Mouse (Mus musculus) T-helper 2 cell (primary cell): ENCODE data around the gene Zscan10.
"Not testable (repeated sequence)": the region's sequence is repeated elsewhere in the genome, so short reads cannot be mapped to it uniquely, and the experiment has no call there.

Experiments used
- in situ Hi-C: fragments of 300-600 bp; cut with MboI, MseI; formaldehyde crosslinking; loops from one replicate; pipeline ENCODE4 v1.15.1; 2025; ENCODE audit warnings: high pct_unique_total_duplicates

Zscan10 gene

DNA sequence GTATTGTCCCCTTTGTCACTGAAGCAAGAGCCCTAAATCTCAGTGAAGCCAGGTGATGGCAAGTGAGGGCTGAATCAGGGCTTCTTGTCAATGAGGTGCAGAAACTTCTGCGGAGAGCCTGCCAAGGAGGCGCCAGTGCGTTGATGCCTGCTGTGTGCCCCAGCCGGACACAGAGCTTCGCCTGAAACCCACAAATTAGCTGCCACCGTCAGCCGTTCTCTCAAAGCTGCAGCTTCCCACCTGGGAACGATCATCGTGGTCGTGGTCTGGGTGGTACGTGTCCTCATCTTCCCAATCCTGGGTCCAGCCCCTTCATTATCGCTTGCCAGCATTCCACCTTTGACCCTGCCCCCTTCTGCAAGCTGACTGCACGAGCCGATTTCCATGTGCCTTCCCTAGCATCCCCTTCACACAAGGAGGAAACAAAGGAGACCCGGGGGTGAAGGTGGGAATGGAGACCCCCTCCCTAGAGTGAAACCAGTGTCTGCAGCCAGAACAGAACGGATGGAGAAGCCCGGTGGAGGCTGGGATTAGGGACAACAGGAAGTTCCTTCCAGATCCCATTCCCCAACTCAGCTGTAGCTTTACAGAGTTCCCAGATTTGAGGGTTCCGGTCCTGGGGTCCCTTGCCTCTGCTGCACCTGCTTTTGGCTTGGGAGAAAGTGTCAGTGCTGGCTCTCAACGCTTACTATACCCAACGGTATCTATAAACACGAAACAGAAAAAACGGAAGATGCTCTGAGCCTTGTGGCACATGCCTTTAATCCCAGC lies 14.8 kb upstream of the Zscan10 start:
- in situ Hi-C loops, result no loop called here

GRCm38 (mm10) chr17:23587253-23587652 lies 13.4 kb upstream of the Zscan10 start:
- in situ Hi-C loops, result no loop called here

DNA sequence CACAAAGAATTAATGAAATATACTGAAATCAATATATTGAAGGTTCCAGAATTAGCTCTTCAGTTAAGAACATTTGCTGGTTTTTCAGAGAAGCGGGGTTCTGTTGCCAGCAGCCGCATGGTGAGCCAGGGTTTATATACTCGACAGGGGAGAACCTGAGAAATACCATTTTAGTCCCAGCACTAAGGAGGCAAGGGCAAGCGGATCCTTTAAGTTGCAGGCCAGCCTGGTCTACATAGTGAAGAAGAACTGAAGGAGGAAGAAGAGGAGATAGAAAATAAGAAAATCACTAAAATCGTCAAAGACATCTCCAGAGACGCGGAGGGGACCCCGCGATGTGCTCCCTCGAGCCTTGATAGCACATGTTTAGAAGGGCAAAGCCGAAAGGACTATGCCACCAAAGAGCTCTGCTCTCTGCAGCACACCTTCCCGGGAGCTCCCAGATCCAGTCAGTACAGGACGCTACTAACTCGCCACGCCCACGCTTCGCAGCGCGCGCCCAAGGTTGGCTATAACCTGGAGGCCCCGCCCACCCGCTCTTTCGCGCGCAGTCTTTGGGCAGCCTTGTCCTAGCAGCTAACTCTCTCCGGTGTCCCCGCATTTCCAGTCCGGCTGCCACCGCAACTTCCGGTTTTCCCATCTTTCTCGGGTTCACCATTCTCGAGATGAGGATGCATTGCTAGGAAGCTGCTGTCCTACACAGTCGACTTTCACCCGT lies 8.3 kb upstream of the Zscan10 start:
- in situ Hi-C loops, result no loop called here

- in situ Hi-C loops, result no loop called here
Observed at GRCm38 (mm10) chr17:23592926-23593300, 7.7 kb upstream of the Zscan10 start.

GRCm38 (mm10) chr17:23595139-23595538 lies 5.5 kb upstream of the Zscan10 start:
- in situ Hi-C loops, result not testable (repeated sequence)

- in situ Hi-C loops, result no loop called here
Observed at GRCm38 (mm10) chr17:23598582-23599552, 1.8 kb upstream of the Zscan10 start, which contains the start of gene Zfp13. Gene Zfp13, minus strand, starts transcription at chr17:23599487.

GRCm38 (mm10) chr17:23599605-23600063 lies 1.0 kb upstream of the Zscan10 start:
- in situ Hi-C loops, result loop anchor here (5.0 kb wide), 1 partner anchor 32 kb away; no protein-coding TSS in a partner anchor

DNA sequence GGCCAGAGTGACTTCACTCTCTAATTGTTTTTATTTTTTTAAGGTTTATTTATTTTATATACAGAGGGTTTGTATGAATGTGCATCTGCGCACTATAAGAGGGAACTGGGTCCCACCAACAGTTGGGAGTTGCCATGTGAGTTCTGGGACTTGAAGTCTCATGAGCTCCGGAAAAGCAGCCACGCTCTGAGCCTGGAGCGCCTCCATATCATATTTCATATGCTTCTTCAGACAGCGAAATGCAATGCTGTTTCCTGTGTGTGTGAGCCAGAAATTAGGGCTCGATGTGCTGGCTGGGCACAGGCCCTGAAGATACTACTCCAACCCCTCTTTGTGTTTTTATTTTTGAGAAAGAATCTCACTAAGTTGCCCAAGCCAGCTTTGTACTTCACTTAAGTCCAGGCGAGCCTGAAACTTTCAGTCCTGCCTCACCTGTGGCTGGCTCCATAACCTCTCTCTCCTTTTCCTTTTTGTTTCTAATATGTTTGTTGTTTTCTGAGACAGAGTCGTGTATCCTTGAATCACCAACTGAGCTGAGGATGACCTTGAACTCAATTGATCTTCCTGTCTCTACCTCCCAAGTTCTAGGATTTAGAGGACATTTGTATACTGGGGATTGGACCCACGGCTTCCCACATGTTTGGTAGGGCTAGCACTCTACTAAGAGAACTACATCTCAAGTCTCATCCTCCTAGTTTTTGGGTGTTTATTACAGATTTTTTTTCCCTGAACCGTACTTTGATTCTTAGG lies 1.4 kb downstream of the Zscan10 start:
- in situ Hi-C loops, result loop anchor here (5.0 kb wide), 1 partner anchor 35 kb away; no protein-coding TSS in a partner anchor

DNA sequence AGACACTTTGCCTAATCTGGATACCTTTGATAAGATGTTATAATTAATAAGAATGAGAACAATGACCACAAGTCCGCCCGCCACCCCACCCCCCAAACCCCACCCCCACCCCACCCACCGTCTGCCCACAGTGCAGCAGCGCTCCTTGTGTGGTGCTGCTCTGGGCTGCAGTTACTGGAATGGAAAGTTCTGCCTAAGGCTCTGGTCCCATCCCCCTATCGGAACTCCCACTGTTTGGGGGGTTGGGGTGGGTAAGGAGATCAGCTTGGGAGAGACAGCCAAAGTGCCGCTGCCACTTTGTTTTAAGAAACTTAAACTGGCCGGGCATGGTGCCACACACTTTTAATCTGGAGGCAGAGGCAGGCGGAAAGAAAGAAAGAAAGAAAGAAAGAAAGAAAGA lies 2.4 kb downstream of the Zscan10 start:
- in situ Hi-C loops, result loop anchor here (5.0 kb wide), 1 partner anchor 36 kb away; no protein-coding TSS in a partner anchor

DNA sequence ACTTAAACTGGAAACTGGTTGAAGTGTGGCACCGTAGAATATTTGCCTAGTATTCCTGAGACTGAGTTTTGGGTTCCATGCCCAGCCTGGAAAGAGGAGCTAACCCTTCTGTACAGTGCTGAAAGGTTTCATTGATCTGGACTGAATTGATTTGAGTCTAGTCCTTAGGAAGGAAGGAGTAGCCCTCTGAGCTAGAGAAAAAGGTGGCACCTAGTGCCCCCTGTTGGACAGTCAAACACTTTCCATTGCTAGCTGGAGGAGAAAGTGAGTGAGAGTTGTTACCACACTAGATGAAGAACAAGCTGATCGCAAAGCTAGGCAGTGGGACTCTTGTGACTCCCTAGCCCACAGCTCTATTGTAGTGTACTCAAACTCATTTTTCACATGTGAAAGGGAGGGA lies 2.9 kb downstream of the Zscan10 start:
- in situ Hi-C loops, result loop anchor here (5.0 kb wide), 1 partner anchor 36 kb away; no protein-coding TSS in a partner anchor

- in situ Hi-C loops, result loop anchor here (5.0 kb wide), 1 partner anchor 37 kb away; no protein-coding TSS in a partner anchor
Observed at GRCm38 (mm10) chr17:23604394-23604793, 3.7 kb downstream of the Zscan10 start.

DNA sequence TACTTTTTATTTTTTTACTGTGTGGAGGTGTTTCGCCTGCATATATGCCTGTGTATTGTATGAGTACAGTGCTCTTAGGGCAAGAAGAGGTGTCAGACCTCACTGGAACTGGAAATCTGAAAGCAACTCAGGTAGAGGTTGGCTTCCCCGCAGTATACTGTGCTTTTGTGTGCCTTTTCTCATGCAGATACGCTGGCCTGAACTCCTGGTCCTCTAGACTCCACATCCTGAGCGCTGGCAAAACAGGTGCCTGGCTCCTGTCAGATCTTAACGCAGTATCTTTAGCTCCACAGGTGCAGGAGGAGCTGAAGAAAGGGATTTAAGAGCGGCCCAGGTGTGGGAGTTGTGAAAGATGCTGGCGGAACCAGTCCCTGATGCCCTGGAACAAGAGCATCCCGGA lies 4.6 kb downstream of the Zscan10 start:
- in situ Hi-C loops, result no loop called here

GRCm38 (mm10) chr17:23609612-23610011 lies 9.0 kb downstream of the Zscan10 start:
- in situ Hi-C loops, result no loop called here

- in situ Hi-C loops, result no loop called here
Observed at GRCm38 (mm10) chr17:23610361-23610800, 9.7 kb downstream of the Zscan10 start.

DNA sequence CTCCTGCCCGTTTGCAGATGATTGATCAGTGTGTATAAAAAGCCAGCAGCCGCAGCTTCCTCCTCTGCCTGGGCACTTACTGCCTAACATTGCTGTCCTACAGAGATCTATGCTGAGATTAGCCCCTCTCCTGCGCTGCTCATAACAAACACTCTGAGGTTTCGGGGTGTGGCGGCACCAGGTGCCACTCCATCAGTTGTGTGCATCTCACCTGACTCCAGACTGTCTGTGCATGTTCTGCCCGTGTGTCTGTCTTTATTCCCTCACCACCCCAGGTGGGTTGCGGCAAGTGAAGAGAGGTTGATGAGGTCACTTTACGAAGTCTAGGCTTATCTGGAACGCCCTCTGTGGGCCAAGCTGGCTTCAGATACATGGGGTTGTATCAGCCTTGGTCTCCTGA lies 16.4 kb downstream of the Zscan10 start:
- in situ Hi-C loops, result no loop called here

GRCm38 (mm10) chr17:23620351-23620750 lies 19.7 kb downstream of the Zscan10 start:
- in situ Hi-C loops, result no loop called here

GRCm38 (mm10) chr17:23627813-23628212 lies 27.2 kb downstream of the Zscan10 start:
- in situ Hi-C loops, result no loop called here

DNA sequence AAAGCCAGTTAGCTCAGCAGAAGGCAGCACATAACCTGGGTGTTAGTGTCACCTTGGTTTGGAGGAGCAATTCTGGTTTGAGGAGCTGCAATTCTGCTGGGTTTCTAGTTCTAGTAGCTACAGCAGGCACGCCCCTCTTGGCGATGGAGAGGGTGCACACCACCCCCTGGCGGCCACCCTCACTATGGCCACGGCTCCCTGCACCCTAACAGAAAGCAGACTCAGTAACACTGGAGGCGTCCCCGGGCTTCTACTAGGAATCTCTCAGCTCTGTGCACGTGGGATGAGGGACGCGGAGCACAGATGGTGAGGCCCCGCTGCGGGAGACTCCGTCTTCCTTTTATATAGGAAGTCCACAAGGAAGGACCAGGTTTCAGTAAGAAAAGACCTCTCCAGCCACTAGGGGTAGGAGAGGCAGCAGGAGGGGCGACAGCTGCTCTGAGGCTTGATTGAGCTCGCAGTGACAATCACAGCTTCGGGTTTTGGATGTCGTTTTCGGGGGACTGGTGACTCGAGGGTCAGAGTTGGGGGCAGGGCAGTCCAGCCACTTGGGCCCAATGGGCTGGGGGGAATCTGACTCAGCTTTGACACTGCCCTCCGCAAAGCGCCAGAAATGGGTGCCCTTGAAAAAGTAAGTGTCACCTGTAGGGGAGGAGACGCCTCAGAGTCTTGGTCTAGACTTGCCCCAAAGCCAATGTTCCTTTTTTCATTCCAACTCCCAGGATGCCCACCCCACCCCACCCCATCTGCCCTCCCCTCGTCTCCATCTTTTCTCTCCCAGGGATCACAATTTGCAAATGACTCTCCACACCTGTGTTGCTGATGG lies 29.8 kb downstream of the Zscan10 start:
- in situ Hi-C loops, result no loop called here

DNA sequence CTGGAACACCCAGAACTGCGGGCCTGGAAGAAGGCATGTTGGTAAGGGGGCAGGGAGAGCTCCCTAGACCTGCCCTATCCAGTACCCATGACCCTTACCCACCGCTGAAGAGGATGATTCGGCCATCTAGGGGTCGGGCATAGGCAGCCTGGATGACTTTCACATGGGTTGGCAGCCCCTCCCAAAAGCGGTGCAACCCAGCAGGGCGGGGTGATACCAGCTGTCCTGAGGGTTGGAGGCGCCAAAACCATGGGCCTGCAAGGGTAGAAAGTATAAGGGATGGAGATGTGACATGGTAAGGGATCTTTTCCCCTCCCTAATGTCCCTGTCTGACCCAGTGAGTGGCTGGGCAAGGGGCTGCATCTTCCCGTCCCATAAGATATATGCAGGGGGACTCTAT lies 30.6 kb downstream of the Zscan10 start:
- in situ Hi-C loops, result no loop called here
